Mouse (Mus musculus) brown adipose tissue, adult 24 weeks (tissue): ENCODE results near the gene Slco2a1. TPM values are rescaled to one million over a fixed set of nuclear protein-coding genes. Genes with fewer than 3 reads are reported as not detected.

ENCODE experiments used
- H3K27ac ChIP-seq: fragments of 200-500 bp; replicated peaks from 2 replicates; pipeline ENCODE4 v1.5.1; 2012; ENCODE audit warnings: low read depth, mild to moderate bottlenecking, low read length
- H3K4me1 ChIP-seq: fragments of 200-500 bp; 2 replicates; pipeline ENCODE4 v1.6.1; 2012; ENCODE audit warnings: low read length, mixed read lengths; ENCODE audit not compliant: control insufficient read depth, insufficient read depth, insufficient read length
- H3K4me3 ChIP-seq: fragments of 200-500 bp; 2 replicates; pipeline ENCODE4 v1.5.1; 2012; ENCODE audit warnings: low read depth, mild to moderate bottlenecking, low read length, moderate library complexity; ENCODE audit not compliant: insufficient read depth
- polyA plus RNA-seq: library from polyadenylated mRNA; stranded (reverse); fragments of >200 nt; gene quantifications from 2 replicates; pipeline ENCODE4 v1.2.4, GENCODE M21; 2012; ENCODE audit not compliant: missing spikeins, insufficient read depth, insufficient read length

Gene Slco2a1
- polyA plus RNA-seq, 1 experiment: 1.2 TPM

- Histone ChIP-seq H3K4me1 (peaks cover 2% of the 10 kb centered on the region; the same call in 1 of the 2 replicates), H3K4me3 (no peak overlapping the region), H3K27ac (no peak overlapping the region)
Observed at GRCm38 (mm10) chr9:103121546-103121945, 133.0 kb downstream of the Slco2a1 start.

GRCm38 (mm10) chr9:103124746-103125145 is 136.2 kb downstream of the Slco2a1 start:
- H3K27ac ChIP-seq: no peak overlapping the region
- H3K4me3 ChIP-seq: no peak overlapping the region
- H3K4me1 ChIP-seq: peaks cover 2% of the 10 kb centered on the region; the same call in 1 of the 2 replicates

GRCm38 (mm10) chr9:103133493-103134124 is 145.1 kb downstream of the Slco2a1 start:
- H3K4me1 ChIP-seq: peaks cover 20% of the 10 kb centered on the region
- H3K27ac ChIP-seq: no peak overlapping the region
- H3K4me3 ChIP-seq: no peak overlapping the region

GRCm38 (mm10) chr9:103134450-103135030 is 146.0 kb downstream of the Slco2a1 start:
- H3K27ac ChIP-seq: peak overlapping the region; percentile 28
- peaks cover 25% of the 10 kb centered on the region for H3K4me1 ChIP-seq
- no peak overlapping the region for H3K4me3 ChIP-seq

GRCm38 (mm10) chr9:103139481-103139880 is 151.0 kb downstream of the Slco2a1 start:
- Histone ChIP-seq H3K4me3 (no peak overlapping the region), H3K27ac (no peak overlapping the region), H3K4me1 (peaks cover 26% of the 10 kb centered on the region)

GRCm38 (mm10) chr9:103140384-103140783 is 151.9 kb downstream of the Slco2a1 start:
- Histone ChIP-seq H3K4me3 (no peak overlapping the region), H3K4me1 (peaks cover 26% of the 10 kb centered on the region), H3K27ac (no peak overlapping the region)

GRCm38 (mm10) chr9:103141266-103141665 is 152.8 kb downstream of the Slco2a1 start:
- Histone ChIP-seq H3K4me3 (no peak overlapping the region), H3K27ac (no peak overlapping the region)

GRCm38 (mm10) chr9:103143881-103144280 is 155.4 kb downstream of the Slco2a1 start:
- H3K27ac ChIP-seq: no peak overlapping the region
- H3K4me1 ChIP-seq: peaks cover 17% of the 10 kb centered on the region
- H3K4me3 ChIP-seq: no peak overlapping the region

More at GRCm38 (mm10) chr9:103141266-103141665, 152.8 kb downstream of the Slco2a1 start:
- H3K4me1 ChIP-seq: peaks cover 26% of the 10 kb centered on the region

- Histone ChIP-seq H3K4me3 (no peak overlapping the region), H3K27ac (no peak overlapping the region), H3K4me1 (peaks cover 5% of the 10 kb centered on the region)
Observed at GRCm38 (mm10) chr9:103145351-103145750, 156.8 kb downstream of the Slco2a1 start.

Other genes starting within 250 kb of the Slco2a1 start
- gene Ryk, start 153.8 kb upstream of the Slco2a1 start, polyA plus RNA-seq: 29.7 and 34.5 TPM in 2 replicates
- 26.8 and 33.8 TPM in 2 replicates for gene Rab6b, start 123.1 kb downstream of the Slco2a1 start, polyA plus RNA-seq
- gene Srprb, start 213.4 kb downstream of the Slco2a1 start, polyA plus RNA-seq: 14.3 and 18.3 TPM in 2 replicates
- gene Gm20425, start 241.6 kb downstream of the Slco2a1 start, polyA plus RNA-seq: 0.79 TPM in 1 of 2 replicates, not detected in the other
- gene Trf, start 241.7 kb downstream of the Slco2a1 start, polyA plus RNA-seq: 244 and 297 TPM in 2 replicates